Mouse (Mus musculus) regulatory T cell (primary cell): ENCODE data around the gene Nnat.

Source experiments
- in situ Hi-C: fragments of 300-600 bp; cut with MboI, MseI; formaldehyde crosslinking; loops from one replicate; pipeline ENCODE4 v1.15.1; 2025; ENCODE audit warnings: high pct_unique_total_duplicates

Gene Nnat

DNA sequence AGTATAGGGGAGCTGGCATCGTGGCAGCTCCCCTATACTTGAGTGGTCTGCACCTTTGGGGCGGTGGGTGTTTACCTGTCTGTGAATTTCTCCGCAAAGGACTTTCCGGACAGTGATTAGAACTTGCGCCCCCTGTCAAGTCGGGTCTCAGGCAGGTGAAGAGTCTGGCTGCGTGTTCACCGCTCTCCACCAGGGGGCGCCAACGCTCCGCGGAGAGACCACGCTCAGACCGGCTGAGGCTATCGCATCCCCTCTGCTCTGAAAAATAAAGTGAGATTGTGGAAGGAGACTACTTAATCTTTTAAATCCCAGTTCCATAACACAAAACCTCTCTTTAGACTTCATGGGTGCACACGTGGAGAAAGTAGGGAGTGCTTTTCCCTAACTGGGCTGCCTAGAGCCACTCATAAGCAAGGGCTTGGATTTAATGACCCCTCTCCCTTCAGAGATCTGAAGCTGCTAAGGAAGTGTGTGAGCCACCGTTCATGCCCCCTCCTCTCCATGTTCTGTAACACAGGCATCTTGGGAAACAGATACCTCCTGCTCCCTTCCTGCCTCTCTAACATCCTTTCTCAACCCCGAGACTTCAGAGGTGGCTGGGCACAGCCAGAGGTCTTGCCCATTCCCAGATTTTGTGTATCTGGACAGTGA is 45.3 kb downstream of the Nnat start:
- in situ Hi-C loops = no loop called here

DNA sequence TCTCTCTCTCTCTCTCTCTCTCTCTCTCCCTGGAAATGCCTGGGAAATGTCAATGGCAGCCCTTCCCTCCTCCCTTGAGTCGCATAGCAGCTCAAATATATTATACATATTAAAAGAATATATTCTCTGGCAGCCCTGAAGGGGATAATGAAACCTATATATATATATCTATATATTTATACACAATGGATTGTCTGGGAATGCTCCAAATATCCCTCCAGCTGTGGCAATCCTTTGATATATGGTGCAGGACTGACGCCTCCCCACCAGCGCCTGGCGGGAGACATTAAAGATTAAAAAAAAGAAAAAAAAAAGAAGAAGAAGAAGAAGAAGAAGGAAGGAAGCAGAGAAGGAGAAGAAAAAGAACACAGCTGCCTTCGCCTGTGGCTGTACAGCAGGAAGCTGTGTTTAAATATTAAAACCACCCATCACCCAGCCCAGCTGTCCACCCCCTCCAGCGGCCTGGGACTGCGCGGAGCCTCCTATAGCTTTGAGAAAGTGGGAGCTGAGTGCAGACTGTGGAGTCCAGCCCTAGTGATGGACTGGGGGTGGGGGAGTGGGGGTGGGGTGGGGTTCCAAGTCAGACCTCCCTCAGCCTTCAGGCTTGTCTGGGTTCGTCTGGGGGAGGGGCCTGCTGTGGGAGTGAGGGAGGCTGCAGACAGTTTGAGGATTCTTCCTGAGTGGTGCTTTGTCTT is 47.8 kb downstream of the Nnat start:
- in situ Hi-C loops = no loop called here

GRCm38 (mm10) chr2:157611735-157612134 is 51.9 kb downstream of the Nnat start:
- in situ Hi-C loops = no loop called here
